24 mouse cellular contexts compared by ENCODE assay signal in the genomic region with DNA sequence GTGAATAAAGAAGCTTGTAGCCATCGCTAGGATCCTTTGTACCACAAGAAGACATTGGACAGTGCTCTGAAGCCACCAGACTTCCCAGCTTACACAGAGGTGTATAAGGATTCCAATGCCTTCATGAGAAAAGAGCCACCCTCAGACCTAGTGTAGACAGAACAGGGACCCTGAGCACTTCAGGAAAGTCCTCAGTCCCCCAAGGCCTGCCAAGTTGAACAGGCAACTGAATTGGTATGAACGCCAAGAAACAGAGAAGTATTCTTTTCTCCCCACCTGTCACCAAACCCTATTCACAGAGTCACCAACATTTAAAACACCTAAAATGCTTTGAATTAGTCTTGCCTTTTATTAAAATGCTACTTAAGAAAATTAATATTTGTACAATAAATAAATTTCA.
DNase-seq lines count a peak whose midpoint lies in the region; ATAC-seq and TF ChIP-seq lines count a peak whose summit lies in the region.
"Had no signal": no experiment of that assay in that cellular context is flagged by ENCODE, and none has a peak within 500 bp of the region (broad histone marks: within the 10 kb centered on the region; RNA-seq: fewer than 3 reads in every experiment).

No protein-coding gene starts in this region.

- no peak overlapping the region for H3K9ac ChIP-seq in forebrain, embryonic 13.5 days
- no peak overlapping the region for H3K9ac ChIP-seq in forebrain, embryonic 15.5 days (replicated peaks)
- H3K9ac ChIP-seq in forebrain, embryonic 12.5 days = no peak overlapping the region
- no peak overlapping the region for H3K9ac ChIP-seq in forebrain, postnatal 0 days
- H3K9ac ChIP-seq: embryonic facial prominence, embryonic 13.5 days; embryonic facial prominence, embryonic 15.5 days had no signal

- ATAC-seq in forebrain, embryonic 13.5 days = peak; percentile 66
- ATAC-seq in forebrain, embryonic 15.5 days (replicated peaks) = peak; percentile 66
- no peak for ATAC-seq in forebrain, embryonic 12.5 days (ENCODE audit: low FRiP score)
- ATAC-seq in forebrain, postnatal 0 days = peak; percentile 60
- ATAC-seq: activated CD4-positive, CD25-positive, alpha-beta regulatory T cell, adult 4 months; CD4-positive, CD25-positive, alpha-beta regulatory T cell, adult 4 months had no signal

- no peaks in the 10 kb centered on the region for H3K9me3 ChIP-seq in forebrain, embryonic 13.5 days (replicated peaks)
- H3K9me3 ChIP-seq in forebrain, embryonic 10.5 days = no peaks in the 10 kb centered on the region
- H3K9me3 ChIP-seq in forebrain, embryonic 15.5 days = no peaks in the 10 kb centered on the region
- H3K9me3 ChIP-seq in forebrain, embryonic 12.5 days = no peaks in the 10 kb centered on the region
- H3K9me3 ChIP-seq in forebrain, postnatal 0 days (ENCODE audit: low read length) = no peaks in the 10 kb centered on the region
- H3K9me3 ChIP-seq: embryonic facial prominence, embryonic 13.5 days; embryonic facial prominence, embryonic 15.5 days had no signal

- DNase-seq in forebrain, embryonic 10.5 days (ENCODE audit: extremely low spot score, low spot score) = no peak
- no peak for DNase-seq in forebrain, postnatal 0 days
- DNase-seq in thymus, postnatal 0 days (ENCODE audit: low spot score) = no peak
- DNase-seq: adrenal gland, adult 8-10 months; adrenal gland, postnatal 14 days; adrenal gland, postnatal 36 days; B cell, adult 2 months; cerebellum, adult 11 months; cerebellum, adult 18-20 months; cerebellum, adult 8-10 months; cerebellum, adult 9-11 months; cerebellum, postnatal 36 days; embryo, embryonic 11 days had no signal

- no peak for TF ChIP-seq CTCF in forebrain, postnatal 0 days (IDR thresholded peaks at IDR 0.05; ENCODE audit: low read depth)

- H3K27me3 ChIP-seq in forebrain, embryonic 13.5 days = no peaks in the 10 kb centered on the region
- no peaks in the 10 kb centered on the region for H3K27me3 ChIP-seq in forebrain, embryonic 10.5 days (ENCODE audit: poor library complexity, severe bottlenecking)
- H3K27me3 ChIP-seq in forebrain, embryonic 15.5 days = no peaks in the 10 kb centered on the region
- H3K27me3 ChIP-seq in forebrain, embryonic 12.5 days = no peaks in the 10 kb centered on the region
- H3K27me3 ChIP-seq in forebrain, postnatal 0 days (ENCODE audit: insufficient read depth, low read length) = no peaks in the 10 kb centered on the region
- H3K27me3 ChIP-seq: CH12.LX; embryonic facial prominence, embryonic 13.5 days; embryonic facial prominence, embryonic 15.5 days; Patski had no signal

- no peak overlapping the region for H3K4me3 ChIP-seq in forebrain, embryonic 13.5 days
- H3K4me3 ChIP-seq in forebrain, embryonic 10.5 days = no peak overlapping the region
- H3K4me3 ChIP-seq in forebrain, embryonic 15.5 days = no peak overlapping the region
- no peak overlapping the region for H3K4me3 ChIP-seq in forebrain, embryonic 12.5 days (replicated peaks)
- no peak overlapping the region for H3K4me3 ChIP-seq in forebrain, postnatal 0 days (ENCODE audit: low read depth, low read length)
- H3K4me3 ChIP-seq: embryonic facial prominence, embryonic 13.5 days; embryonic facial prominence, embryonic 15.5 days; erythroblast, embryonic 14.5 days had no signal

- H3K36me3 ChIP-seq in forebrain, embryonic 13.5 days (ENCODE audit: poor library complexity, severe bottlenecking) = no peaks in the 10 kb centered on the region
- no peaks in the 10 kb centered on the region for H3K36me3 ChIP-seq in forebrain, embryonic 10.5 days (replicated peaks)
- no peaks in the 10 kb centered on the region for H3K36me3 ChIP-seq in forebrain, embryonic 15.5 days
- no peaks in the 10 kb centered on the region for H3K36me3 ChIP-seq in forebrain, embryonic 12.5 days (replicated peaks)
- H3K36me3 ChIP-seq in forebrain, postnatal 0 days (ENCODE audit: insufficient read depth) = no peaks in the 10 kb centered on the region
- H3K36me3 ChIP-seq: embryonic facial prominence, embryonic 13.5 days; embryonic facial prominence, embryonic 15.5 days; G1E had no signal

- peak overlapping the region; percentile 6; the same call in 1 of the 2 replicates for H3K27ac ChIP-seq in forebrain, embryonic 13.5 days
- H3K27ac ChIP-seq in forebrain, embryonic 10.5 days = no peak overlapping the region
- peak overlapping the region; percentile 68 for H3K27ac ChIP-seq in forebrain, embryonic 15.5 days (replicated peaks)
- H3K27ac ChIP-seq in forebrain, embryonic 12.5 days = no peak overlapping the region
- no peak overlapping the region for H3K27ac ChIP-seq in forebrain, postnatal 0 days (ENCODE audit: low read depth, low read length)
- H3K27ac ChIP-seq: embryonic facial prominence, embryonic 13.5 days; embryonic facial prominence, embryonic 15.5 days had no signal

- H3K4me1 ChIP-seq in forebrain, embryonic 13.5 days = peaks cover 8% of the 10 kb centered on the region; the same call in 1 of the 2 replicates
- no peaks in the 10 kb centered on the region for H3K4me1 ChIP-seq in forebrain, embryonic 10.5 days
- H3K4me1 ChIP-seq in forebrain, embryonic 15.5 days = peaks cover 13% of the 10 kb centered on the region
- 0 out of 2 replicates have a peak, but pooled peaks cover 3% of the 10 kb centered on the region for H3K4me1 ChIP-seq in forebrain, embryonic 12.5 days
- 0 out of 2 replicates have a peak, but pooled peaks cover 5% of the 10 kb centered on the region for H3K4me1 ChIP-seq in forebrain, postnatal 0 days (ENCODE audit: insufficient read depth)
- H3K4me1 ChIP-seq: embryonic facial prominence, embryonic 13.5 days; embryonic facial prominence, embryonic 15.5 days had no signal

- WGBS in forebrain, embryonic 13.5 days = 61% methylated on average over 2 of the region's 2 CpGs
- 81% methylated on average over 2 of the region's 2 CpGs for WGBS in forebrain, embryonic 10.5 days
- WGBS in forebrain, embryonic 15.5 days = 65% methylated on average over 2 of the region's 2 CpGs
- WGBS in forebrain, embryonic 12.5 days = 86% methylated on average over 2 of the region's 2 CpGs
- 61% methylated on average over 2 of the region's 2 CpGs for WGBS in forebrain, postnatal 0 days

- no peak overlapping the region for H3K4me2 ChIP-seq in forebrain, embryonic 13.5 days
- no peak overlapping the region for H3K4me2 ChIP-seq in forebrain, embryonic 15.5 days (replicated peaks)
- no peak overlapping the region for H3K4me2 ChIP-seq in forebrain, embryonic 12.5 days
- no peak overlapping the region for H3K4me2 ChIP-seq in forebrain, postnatal 0 days (ENCODE audit: low read depth)
- H3K4me2 ChIP-seq: embryonic facial prominence, embryonic 13.5 days; embryonic facial prominence, embryonic 15.5 days had no signal

Comparison
In these comparisons a context has a peak if more than half of its experiments do, and no peak if none do; other contexts are left out.
1. H3K27ac ChIP-seq: peak in forebrain, embryonic 13.5 days (single experiment) and forebrain, embryonic 15.5 days (single experiment); none in forebrain, embryonic 10.5 days (single experiment), forebrain, embryonic 12.5 days (single experiment) and forebrain, postnatal 0 days (single experiment).